Mouse (Mus musculus) testis, adult 2 months (tissue): ENCODE measurements around the gene Ngb. TPM values are rescaled to one million over a fixed set of nuclear protein-coding genes. Genes with fewer than 3 reads are reported as not detected.

ENCODE experiments used
- H3K27ac ChIP-seq: fragments of 200-500 bp; 2 replicates; pipeline ENCODE4 v1.5.1; 2012; ENCODE audit warnings: low read depth, low read length; ENCODE audit not compliant: control insufficient read depth, insufficient read depth
- H3K27me3 ChIP-seq: fragments of 200-500 bp; 2 replicates; pipeline ENCODE4 v1.6.1; 2012; ENCODE audit warnings: mild to moderate bottlenecking, low read length, moderate library complexity; ENCODE audit not compliant: control insufficient read depth, insufficient read depth
- H3K36me3 ChIP-seq: fragments of 200-500 bp; 2 replicates; pipeline ENCODE4 v1.6.1; 2012; ENCODE audit warnings: mild to moderate bottlenecking, low read length; ENCODE audit not compliant: control insufficient read depth, insufficient read depth
- H3K4me1 ChIP-seq: fragments of 200-500 bp; 2 replicates; pipeline ENCODE4 v1.6.1; 2012; ENCODE audit warnings: low read length; ENCODE audit not compliant: control insufficient read depth, insufficient read depth
- H3K4me3 ChIP-seq: fragments of 200-500 bp; 2 replicates; pipeline ENCODE4 v1.5.1; 2012; ENCODE audit warnings: low read depth, mild to moderate bottlenecking, low read length, moderate library complexity, mixed read lengths; ENCODE audit not compliant: control insufficient read depth
- CTCF ChIP-seq: fragments of 200-500 bp; IDR thresholded peaks from 2 replicates; pipeline ENCODE4 v1.5.1; 2012; ENCODE audit warnings: low read depth, mild to moderate bottlenecking, inconsistent platforms, low read length, moderate library complexity; ENCODE audit not compliant: control insufficient read depth, insufficient read depth, insufficient replicate concordance
- POLR2A ChIP-seq: fragments of 200-500 bp; IDR thresholded peaks from 2 replicates; pipeline ENCODE4 v1.6.1; 2012; ENCODE audit warnings: low read depth, mild to moderate bottlenecking, inconsistent platforms, low read length, moderate library complexity; ENCODE audit not compliant: control insufficient read depth
- polyA plus RNA-seq: library from polyadenylated mRNA; depleted of rRNA; stranded (reverse); fragments of >200 nt; gene quantifications from 2 replicates; pipeline ENCODE4 v1.2.3, GENCODE M21; 2012

The Ngb gene
- polyA plus RNA-seq, 1 experiment, result 1.5 TPM

DNA sequence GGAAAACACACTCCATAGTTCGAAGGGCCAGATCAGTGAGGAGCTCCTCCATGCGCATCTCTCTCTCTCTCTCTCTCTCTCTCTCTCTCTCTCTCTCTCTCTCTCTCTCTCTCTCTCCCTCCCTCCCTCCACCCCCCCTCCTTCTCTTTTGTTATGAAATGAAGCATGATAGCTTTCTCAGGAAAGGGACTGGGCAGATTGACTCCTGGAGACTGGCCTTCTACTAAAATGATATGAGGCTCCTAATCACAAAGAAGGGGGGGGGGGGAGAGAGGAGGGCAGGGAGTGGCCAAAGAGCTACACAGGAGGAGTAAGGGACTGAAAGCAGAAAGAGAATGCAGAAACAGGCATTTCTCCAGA is 36.0 kb upstream of the Ngb start:
- no peak for TF ChIP-seq CTCF
- TF ChIP-seq POLR2A, result no peak
- Histone ChIP-seq H3K27ac (no peak overlapping the region), H3K4me3 (no peak overlapping the region)

DNA sequence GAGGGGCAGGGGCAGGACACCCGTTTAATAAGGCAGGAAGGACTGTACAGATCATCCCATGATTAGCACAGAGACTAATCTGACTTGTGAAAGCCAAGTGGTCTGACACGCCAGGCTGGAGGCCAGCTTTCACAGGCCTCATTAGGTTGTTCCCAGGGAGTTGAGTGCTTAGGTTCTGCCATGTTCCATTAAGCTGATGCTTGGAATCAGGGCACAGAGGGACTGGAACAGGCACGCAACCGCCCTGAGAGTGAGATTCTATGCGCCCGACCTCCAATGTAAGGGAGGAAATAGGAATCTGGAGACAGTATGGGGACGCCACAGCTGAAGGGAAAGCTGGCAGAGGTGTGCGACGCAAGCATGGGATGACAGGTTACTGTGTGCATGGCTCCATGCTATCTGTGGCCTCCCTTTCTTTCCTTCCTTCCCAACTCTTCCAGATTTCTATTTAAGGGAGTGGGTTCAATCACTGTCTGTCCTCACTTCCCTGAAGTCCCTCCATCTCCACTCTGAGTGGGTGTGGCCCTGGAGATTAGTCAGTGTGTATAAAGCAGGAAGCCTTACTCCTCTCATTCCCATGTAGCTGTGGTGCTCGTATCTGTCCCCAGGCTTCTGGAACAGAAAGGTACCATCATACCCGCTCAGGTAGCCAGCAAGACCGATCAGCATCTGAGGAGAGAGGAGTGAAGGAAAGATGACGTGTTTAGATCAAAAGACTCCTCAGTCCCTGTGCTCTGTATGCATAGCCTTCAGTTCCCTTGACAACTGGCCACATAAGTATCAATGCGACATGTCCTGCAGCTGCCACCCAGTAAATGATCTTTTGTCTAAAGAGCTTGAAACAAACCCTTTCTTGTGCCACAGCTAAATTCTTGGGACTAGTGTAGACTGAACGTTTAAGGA is 35.4 kb upstream of the Ngb start:
- Histone ChIP-seq H3K27me3 (no peaks in the 10 kb centered on the region), H3K4me3 (no peak overlapping the region), H3K4me1 (no peaks in the 10 kb centered on the region), H3K36me3 (peaks cover 2% of the 10 kb centered on the region; the same call in 1 of the 2 replicates), H3K27ac (peak overlapping the region; percentile 17; the same call in 1 of the 2 replicates)
- TF ChIP-seq POLR2A (no peak), CTCF (no peak)

More for the DNA sequence above, 36.0 kb upstream of the Ngb start:
- no peaks in the 10 kb centered on the region for H3K27me3 ChIP-seq
- no peaks in the 10 kb centered on the region; the same call in 1 of the 2 replicates for H3K36me3 ChIP-seq
- H3K4me1 ChIP-seq, result no peaks in the 10 kb centered on the region; the same call in 1 of the 2 replicates

DNA sequence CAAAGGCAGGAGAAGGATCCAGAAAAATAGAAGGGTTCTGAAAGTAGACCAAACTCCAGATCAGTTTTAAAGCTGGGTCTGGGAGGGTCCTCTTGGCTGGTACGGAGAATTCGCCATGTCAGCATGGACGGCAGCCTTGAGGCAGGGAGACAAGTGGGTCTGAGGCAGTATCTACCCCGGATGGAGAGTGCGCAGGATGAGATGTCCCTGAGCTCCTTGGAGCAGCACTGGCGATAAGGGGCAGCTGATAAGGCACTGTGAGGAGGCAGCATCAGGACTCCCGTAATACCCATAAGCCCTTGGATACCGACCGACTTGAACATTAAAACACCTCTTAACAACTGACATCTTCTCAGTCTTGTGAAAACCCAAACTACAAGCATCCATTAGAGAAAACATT is 30.4 kb upstream of the Ngb start:
- Histone ChIP-seq H3K4me3 (no peak overlapping the region), H3K4me1 (no peaks in the 10 kb centered on the region), H3K27me3 (no peaks in the 10 kb centered on the region), H3K27ac (peak overlapping the region; percentile 80), H3K36me3 (peaks cover 4% of the 10 kb centered on the region)
- TF ChIP-seq CTCF, result no peak
- TF ChIP-seq POLR2A, result no peak; the same call in 1 of the 2 replicates

DNA sequence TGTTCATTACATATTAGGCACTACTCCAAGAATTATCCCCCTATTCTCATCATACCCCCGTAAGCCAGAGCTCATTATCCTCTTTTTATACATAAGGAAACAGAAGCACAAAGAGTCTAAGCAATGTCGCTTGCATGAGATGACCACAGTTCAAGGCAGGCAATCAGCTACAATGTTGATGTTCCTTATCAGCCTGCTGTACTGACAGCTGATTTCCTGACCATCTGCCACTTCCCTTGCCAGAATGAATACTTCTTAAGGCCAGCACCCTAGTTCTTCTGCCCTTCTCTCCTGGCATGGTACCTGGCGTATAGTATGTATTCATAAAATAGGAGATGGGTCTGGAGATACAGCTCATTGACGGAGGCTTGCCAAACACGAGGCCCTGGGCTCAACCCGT is 29.9 kb upstream of the Ngb start:
- Histone ChIP-seq H3K36me3 (peaks cover 4% of the 10 kb centered on the region), H3K27ac (peak overlapping the region; percentile 80), H3K4me3 (no peak overlapping the region), H3K4me1 (no peaks in the 10 kb centered on the region), H3K27me3 (no peaks in the 10 kb centered on the region)
- no peak for TF ChIP-seq CTCF
- TF ChIP-seq POLR2A, result no peak

DNA sequence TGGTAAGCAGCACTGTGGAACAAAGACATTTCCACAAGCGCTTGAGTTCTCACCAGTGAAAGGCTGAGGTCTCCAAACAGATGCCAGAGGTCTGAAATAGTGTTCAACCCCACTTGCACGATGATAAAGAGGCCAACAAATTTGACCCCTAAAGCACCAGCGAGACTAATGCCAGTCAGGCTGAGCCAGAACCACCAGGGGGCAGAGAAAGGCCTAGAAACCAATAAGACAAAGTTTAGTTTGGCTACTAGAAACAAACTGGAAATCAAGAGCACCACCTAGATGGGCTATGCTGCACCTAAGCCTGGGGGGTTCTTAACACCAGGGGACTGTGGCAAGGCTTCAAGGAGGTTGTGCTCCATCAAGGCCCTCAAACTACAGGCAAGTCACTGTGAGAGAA is 29.3 kb upstream of the Ngb start:
- Histone ChIP-seq H3K36me3 (peaks cover 4% of the 10 kb centered on the region), H3K4me3 (no peak overlapping the region), H3K4me1 (no peaks in the 10 kb centered on the region), H3K27me3 (no peaks in the 10 kb centered on the region), H3K27ac (peak overlapping the region; percentile 54; the same call in 1 of the 2 replicates)
- TF ChIP-seq POLR2A (no peak), CTCF (no peak; the same call in 1 of the 2 replicates)

DNA sequence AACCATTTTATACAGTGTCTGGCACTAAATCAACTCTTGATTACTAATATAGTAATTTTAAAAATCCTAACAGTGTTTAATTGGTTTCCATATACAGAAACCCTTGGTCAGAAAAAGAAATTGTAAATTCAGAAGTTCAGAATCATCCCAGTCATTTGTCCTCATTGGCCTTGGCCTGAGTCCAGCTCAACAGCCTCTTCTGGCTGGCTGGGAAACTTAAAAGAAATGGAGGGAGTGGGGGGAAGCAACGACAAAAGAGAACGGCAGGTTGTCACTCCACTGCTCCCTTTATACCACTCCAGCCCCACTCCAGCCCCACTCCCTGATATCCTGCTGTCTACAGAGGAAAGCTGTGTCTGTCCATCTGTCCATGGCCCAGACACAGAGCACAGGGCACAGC is 28.8 kb upstream of the Ngb start:
- TF ChIP-seq POLR2A (no peak), CTCF (no peak)
- Histone ChIP-seq H3K4me1 (no peaks in the 10 kb centered on the region), H3K27ac (no peak overlapping the region), H3K4me3 (no peak overlapping the region), H3K36me3 (peaks cover 4% of the 10 kb centered on the region), H3K27me3 (no peaks in the 10 kb centered on the region)

DNA sequence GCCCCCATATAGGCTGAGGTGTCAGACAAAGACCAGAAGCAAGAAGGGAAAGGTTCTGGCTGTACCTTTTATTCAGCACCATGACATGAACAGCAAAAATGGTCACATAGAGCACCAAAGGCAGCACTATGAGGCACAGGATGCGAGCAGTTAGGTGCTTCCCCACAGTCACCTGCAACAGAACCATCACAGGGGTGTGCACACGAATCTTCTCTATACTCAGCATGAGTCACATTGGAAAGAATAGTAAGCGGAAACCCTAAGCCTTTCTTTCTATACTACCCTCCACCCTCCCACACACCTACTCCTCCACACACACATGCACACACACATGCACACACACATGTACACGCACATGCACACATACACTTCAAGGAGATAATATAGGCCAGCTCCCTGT is 27.9 kb upstream of the Ngb start:
- H3K4me3 ChIP-seq, result no peak overlapping the region
- no peak for TF ChIP-seq CTCF
- no peak for TF ChIP-seq POLR2A
- H3K27ac ChIP-seq, result no peak overlapping the region
- peaks cover 4% of the 10 kb centered on the region for H3K36me3 ChIP-seq
- H3K27me3 ChIP-seq, result no peaks in the 10 kb centered on the region
- no peaks in the 10 kb centered on the region for H3K4me1 ChIP-seq
